Mouse (Mus musculus) hindbrain, postnatal 0 days (tissue): ENCODE measurements around the gene Lrp4. TPM values are rescaled to one million over a fixed set of nuclear protein-coding genes. Genes with fewer than 3 reads are reported as not detected.

ENCODE experiments used
- ATAC-seq: fragments of 200-750 bp; cut with Nextera tagmentation; 2 replicates; pipeline ENCODE4 v1.8.0; 2017; ENCODE audit warnings: mild to moderate bottlenecking, moderate TSS enrichment, moderate library complexity
- DNase-seq: peaks from one replicate; pipeline ENCODE4 v3.0.0-alpha.2; 2015; ENCODE audit warnings: low spot score
- H3K27ac ChIP-seq: fragments of 300-500 bp; sonication (generic); 2 replicates; pipeline ENCODE4 v1.5.1; 2014; ENCODE audit warnings: mild to moderate bottlenecking
- H3K27me3 ChIP-seq: fragments of 300-500 bp; sonication (generic); 2 replicates; pipeline ENCODE4 v1.6.1; 2014; ENCODE audit warnings: low read length, mixed read lengths; ENCODE audit not compliant: insufficient read depth
- H3K36me3 ChIP-seq: fragments of 300-500 bp; sonication (generic); 2 replicates; pipeline ENCODE4 v1.6.1; 2014; ENCODE audit warnings: low read length, mixed read lengths; ENCODE audit not compliant: insufficient read depth
- H3K4me1 ChIP-seq: fragments of 300-500 bp; sonication (generic); 2 replicates; pipeline ENCODE4 v1.6.1; 2014; ENCODE audit warnings: antibody characterized with exemption, low read length, mixed read lengths; ENCODE audit not compliant: insufficient read depth
- H3K4me2 ChIP-seq: fragments of 300-500 bp; sonication (generic); 2 replicates; pipeline ENCODE4 v1.6.1; 2014; ENCODE audit warnings: low read depth, mild to moderate bottlenecking, low read length, moderate library complexity, mixed read lengths
- H3K4me3 ChIP-seq: fragments of 300-500 bp; sonication (generic); 2 replicates; pipeline ENCODE4 v1.5.1; 2014; ENCODE audit warnings: low read length
- H3K9ac ChIP-seq: fragments of 300-500 bp; sonication (generic); replicated peaks from 2 replicates; pipeline ENCODE4 v1.6.1; 2014; ENCODE audit warnings: mild to moderate bottlenecking, low read length, moderate library complexity, mixed read lengths
- H3K9me3 ChIP-seq: fragments of 300-500 bp; sonication (generic); 2 replicates; pipeline ENCODE4 v1.6.1; 2016; ENCODE audit warnings: low read length, mixed read lengths
- CTCF ChIP-seq: IDR thresholded peaks from 2 replicates; pipeline ENCODE4 v1.5.1; 2016; ENCODE audit warnings: antibody characterized with exemption, control low read depth, low read depth
- WGBS: fragments of 180-500 bp; shearing (Covaris S2); extraction: QIAGEN DNeasy Blood & Tissue Kit; methylation state at CpG from one replicate; pipeline ENCODE4 v1.1.7; 2014; 5-methylcytosine and 5-hydroxymethylcytosine counted together
- polyA plus RNA-seq: library from polyadenylated mRNA; unstranded; fragments of >200 nt; fragmentation: Nextera tagmentation; extraction: Ambion mirVana; gene quantifications from 2 replicates; pipeline ENCODE4 v1.2.1, GENCODE M21; 2015
- total RNA-seq: library from RNA; depleted of rRNA; stranded (reverse); fragments of >200 nt; gene quantifications from 2 replicates; pipeline ENCODE4 v1.2.3, GENCODE M21; 2014

Lrp4 gene
- total and polyA plus RNA-seq, 2 experiments from 2014 or later = 4.9 to 28.0 TPM

DNA sequence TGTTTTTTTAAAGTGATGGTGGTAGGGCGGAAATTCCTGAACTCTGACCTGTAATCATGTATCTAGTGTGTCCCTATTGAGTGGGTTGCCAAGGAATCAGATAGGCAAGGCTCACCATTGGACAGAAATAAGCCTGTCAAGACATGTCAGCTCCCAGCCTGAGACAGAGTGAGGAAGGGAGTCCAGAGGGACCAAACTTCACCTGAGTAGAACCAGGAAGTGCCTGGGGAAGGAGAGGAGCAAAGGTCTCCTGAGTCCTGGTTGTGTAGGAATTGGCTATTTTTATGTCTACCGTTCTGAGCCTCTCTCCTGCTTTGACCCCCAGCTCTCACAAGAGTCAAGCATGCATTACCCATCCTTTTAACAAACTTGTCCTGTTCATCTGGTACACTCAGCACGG, 8.6 kb downstream of the Lrp4 start:
- no peak overlapping the region for H3K4me3 ChIP-seq
- no peaks in the 10 kb centered on the region for H3K27me3 ChIP-seq
- TF ChIP-seq CTCF = no peak
- ATAC-seq (no peak), DNase-seq (no peak)
- no peaks in the 10 kb centered on the region for H3K36me3 ChIP-seq
- no peaks in the 10 kb centered on the region for H3K9me3 ChIP-seq
- peaks cover 6% of the 10 kb centered on the region; the same call in 1 of the 2 replicates for H3K4me1 ChIP-seq
- no peak overlapping the region for H3K4me2 ChIP-seq
- H3K27ac ChIP-seq = no peak overlapping the region
- 86% methylated on average over 3 of the region's 3 CpGs for WGBS
- no peak overlapping the region for H3K9ac ChIP-seq

DNA sequence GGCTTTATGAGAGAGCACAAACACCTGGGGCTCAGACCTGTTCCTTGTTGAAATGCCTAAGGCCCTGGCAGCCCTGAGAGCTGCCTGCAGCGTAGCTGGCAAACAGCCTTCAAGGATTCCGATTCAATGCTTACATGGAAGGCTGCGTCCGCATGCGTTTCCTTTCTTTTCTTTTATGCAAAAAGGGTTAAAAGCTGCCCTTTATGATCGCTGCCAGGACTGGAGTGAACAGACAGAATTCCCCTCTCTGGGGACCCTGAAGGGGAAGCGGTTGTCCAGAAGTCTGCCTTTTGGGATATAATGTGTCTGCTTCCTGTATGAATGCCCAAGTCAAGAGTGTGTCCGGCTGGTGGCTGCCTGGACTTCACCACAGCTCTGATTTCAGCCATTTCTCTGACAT, 10.3 kb downstream of the Lrp4 start:
- TF ChIP-seq CTCF = no peak
- Histone ChIP-seq H3K9ac (no peak overlapping the region), H3K36me3 (no peaks in the 10 kb centered on the region), H3K4me2 (no peak overlapping the region), H3K27ac (0 out of 2 replicates have a peak overlapping the region, but pooled peaks have one; percentile 26), H3K9me3 (no peaks in the 10 kb centered on the region), H3K27me3 (no peaks in the 10 kb centered on the region), H3K4me3 (no peak overlapping the region), H3K4me1 (peaks cover 3% of the 10 kb centered on the region; the same call in 1 of the 2 replicates)
- DNase-seq = peak; percentile 39
- ATAC-seq = no peak
- WGBS = 31% methylated on average over 8 of the region's 8 CpGs

DNA sequence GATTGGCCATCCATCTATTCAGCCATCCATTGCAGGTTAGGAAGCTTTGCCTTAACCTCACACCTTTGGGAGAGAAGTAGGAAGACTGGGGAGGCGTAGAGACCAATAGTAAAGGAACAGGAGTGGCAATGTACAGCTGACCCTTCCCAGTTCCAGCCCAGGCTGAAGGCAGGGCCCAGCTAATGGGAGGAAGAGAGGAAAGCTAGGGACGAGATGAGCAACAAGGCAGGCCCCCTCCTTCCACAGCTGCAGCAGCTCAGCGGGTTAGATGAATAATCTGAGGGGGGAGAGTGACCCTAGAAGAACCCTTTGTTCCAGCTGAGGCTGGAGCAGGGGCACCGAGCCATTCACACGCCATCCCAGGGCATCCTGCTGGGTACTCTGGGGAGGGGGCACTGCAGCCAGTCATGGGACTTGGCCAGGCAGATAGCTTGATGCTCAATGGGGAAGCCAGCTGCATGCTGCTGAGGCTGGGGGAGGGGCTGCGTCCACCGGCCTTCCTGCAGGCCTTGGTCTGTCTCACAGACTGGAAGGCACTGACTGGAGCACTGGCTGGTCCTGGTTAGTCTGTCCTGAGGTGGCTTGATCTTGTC, 12.8 kb downstream of the Lrp4 start:
- Histone ChIP-seq H3K4me2 (no peak overlapping the region), H3K27ac (peak overlapping the region; percentile 52; the same call in 1 of the 2 replicates), H3K4me1 (no peaks in the 10 kb centered on the region), H3K27me3 (no peaks in the 10 kb centered on the region), H3K36me3 (no peaks in the 10 kb centered on the region), H3K9me3 (no peaks in the 10 kb centered on the region), H3K4me3 (no peak overlapping the region), H3K9ac (no peak overlapping the region)
- peak; percentile 62 for ATAC-seq
- 15% methylated on average over 7 of the region's 7 CpGs for WGBS
- TF ChIP-seq CTCF = no peak
- DNase-seq = peak; percentile 64

DNA sequence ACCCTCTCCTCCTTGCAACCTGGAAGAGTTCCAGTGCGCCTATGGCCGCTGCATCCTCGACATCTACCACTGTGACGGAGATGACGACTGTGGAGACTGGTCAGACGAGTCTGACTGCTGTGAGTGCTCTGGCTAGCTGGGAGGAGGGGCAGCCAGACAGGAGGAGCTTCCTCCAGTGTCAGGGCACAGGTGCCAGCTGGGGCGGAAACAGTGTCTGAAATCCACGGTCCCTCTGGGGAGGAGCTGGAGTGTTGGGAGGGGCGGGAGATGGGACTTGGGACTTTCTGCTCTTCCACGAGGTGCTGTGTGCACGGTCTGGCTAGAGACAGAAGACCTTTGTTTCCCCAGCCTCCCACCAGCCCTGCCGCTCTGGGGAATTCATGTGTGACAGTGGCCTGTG, 17.0 kb downstream of the Lrp4 start:
- DNase-seq (peak; percentile 27), ATAC-seq (peak; percentile 25)
- H3K4me3 ChIP-seq = no peak overlapping the region
- 50% methylated on average over 12 of the region's 12 CpGs for WGBS
- H3K4me1 ChIP-seq = no peaks in the 10 kb centered on the region
- H3K27me3 ChIP-seq = no peaks in the 10 kb centered on the region
- H3K9ac ChIP-seq = no peak overlapping the region
- H3K36me3 ChIP-seq = no peaks in the 10 kb centered on the region
- H3K9me3 ChIP-seq = no peaks in the 10 kb centered on the region
- H3K27ac ChIP-seq = peak overlapping the region; percentile 20; the same call in 1 of the 2 replicates
- H3K4me2 ChIP-seq = 0 out of 2 replicates have a peak overlapping the region, but pooled peaks have one; percentile 11
- no peak for TF ChIP-seq CTCF

DNA sequence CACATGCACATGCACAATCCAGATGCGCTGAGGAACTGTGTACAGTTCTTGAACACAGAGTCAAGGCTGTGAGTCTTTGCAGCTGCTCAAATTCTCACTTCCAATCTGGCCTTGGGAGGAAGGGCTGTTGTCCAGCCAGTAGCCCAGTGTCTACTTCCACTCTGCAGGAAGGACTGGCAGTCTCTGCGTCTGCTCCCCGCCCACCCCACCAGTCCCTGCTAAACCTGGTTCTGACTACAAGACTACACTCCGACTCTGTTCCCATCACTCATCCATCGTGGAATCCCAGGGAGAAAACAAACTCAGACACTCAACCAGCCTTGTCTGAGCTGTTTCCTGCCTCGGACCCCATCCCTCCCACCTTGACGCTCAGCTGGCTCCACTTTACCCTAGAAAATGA, 18.5 kb downstream of the Lrp4 start:
- Histone ChIP-seq H3K9ac (no peak overlapping the region), H3K4me2 (no peak overlapping the region), H3K4me3 (no peak overlapping the region), H3K36me3 (no peaks in the 10 kb centered on the region), H3K27me3 (no peaks in the 10 kb centered on the region), H3K9me3 (no peaks in the 10 kb centered on the region), H3K4me1 (no peaks in the 10 kb centered on the region), H3K27ac (0 out of 2 replicates have a peak overlapping the region, but pooled peaks have one; percentile 32)
- TF ChIP-seq CTCF = no peak
- DNase-seq = no peak
- ATAC-seq = no peak
- 76% methylated on average over 7 of the region's 7 CpGs for WGBS

DNA sequence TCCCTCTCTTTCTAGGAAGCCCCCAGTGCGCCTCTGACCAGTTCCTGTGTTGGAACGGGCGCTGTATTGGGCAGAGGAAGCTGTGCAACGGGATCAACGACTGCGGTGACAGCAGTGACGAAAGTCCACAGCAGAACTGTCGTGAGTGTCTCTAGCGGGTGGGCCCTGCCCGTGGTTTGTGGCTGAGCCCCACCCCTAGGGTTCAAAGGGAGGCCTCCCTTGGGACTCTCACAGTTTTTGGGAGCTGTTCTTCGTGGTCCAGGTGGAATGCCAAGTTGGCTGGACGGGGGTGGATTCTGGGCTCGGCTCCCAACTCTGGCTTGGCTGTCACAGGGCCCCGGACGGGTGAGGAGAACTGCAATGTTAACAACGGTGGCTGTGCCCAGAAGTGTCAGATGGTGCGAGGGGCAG, 18.9 kb downstream of the Lrp4 start:
- no peaks in the 10 kb centered on the region for H3K36me3 ChIP-seq
- 57% methylated on average over 17 of the region's 17 CpGs for WGBS
- no peak overlapping the region for H3K4me2 ChIP-seq
- TF ChIP-seq CTCF = no peak
- H3K27me3 ChIP-seq = no peaks in the 10 kb centered on the region
- H3K9ac ChIP-seq = no peak overlapping the region
- no peaks in the 10 kb centered on the region for H3K9me3 ChIP-seq
- ATAC-seq (peak; percentile 46; the same call in 1 of the 2 replicates), DNase-seq (peak; percentile 54)
- no peak overlapping the region for H3K4me3 ChIP-seq
- H3K27ac ChIP-seq = 0 out of 2 replicates have a peak overlapping the region, but pooled peaks have one; percentile 32
- no peaks in the 10 kb centered on the region for H3K4me1 ChIP-seq

DNA sequence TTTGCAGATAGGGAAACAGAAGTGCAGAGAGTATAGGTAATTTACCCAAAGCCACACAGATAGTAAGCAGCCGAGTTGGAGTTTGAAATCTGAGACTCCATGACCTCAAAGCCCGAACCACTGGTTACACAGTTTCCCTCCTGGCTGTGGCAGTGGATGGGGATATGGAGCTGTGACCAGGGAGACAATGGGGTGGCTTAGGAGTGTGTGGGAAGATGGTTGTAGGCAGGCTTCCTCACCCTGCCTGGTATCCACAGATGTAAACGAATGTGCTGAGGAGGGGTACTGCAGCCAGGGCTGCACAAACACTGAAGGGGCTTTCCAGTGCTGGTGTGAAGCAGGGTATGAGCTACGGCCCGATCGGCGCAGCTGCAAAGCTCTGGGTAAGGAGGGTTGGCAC, 19.5 kb downstream of the Lrp4 start:
- no peak for TF ChIP-seq CTCF
- Histone ChIP-seq H3K27me3 (no peaks in the 10 kb centered on the region), H3K9ac (no peak overlapping the region), H3K27ac (no peak overlapping the region), H3K36me3 (no peaks in the 10 kb centered on the region), H3K9me3 (no peaks in the 10 kb centered on the region), H3K4me2 (no peak overlapping the region), H3K4me3 (no peak overlapping the region), H3K4me1 (no peaks in the 10 kb centered on the region)
- WGBS = 88% methylated on average over 7 of the region's 7 CpGs
- DNase-seq = no peak
- no peak for ATAC-seq
